8 mouse cellular contexts compared by ENCODE assay signal in genomic region chr10:67126061-67126858, GRCm38 (mm10). TPM values are rescaled to one million over a fixed set of nuclear protein-coding genes. Genes with fewer than 3 reads are reported as not detected.
DNase-seq lines count a peak whose midpoint lies in the region; ATAC-seq lines count a peak whose summit lies in the region.

No protein-coding gene starts in this region.

- no peaks in the 10 kb centered on the region for H3K9me3 ChIP-seq in heart, embryonic 13.5 days
- H3K9me3 ChIP-seq in kidney, embryonic 16.5 days (ENCODE audit: low read length) = no peaks in the 10 kb centered on the region
- no peaks in the 10 kb centered on the region for H3K9me3 ChIP-seq in liver, embryonic 13.5 days (replicated peaks)
- no peaks in the 10 kb centered on the region for H3K9me3 ChIP-seq in neural tube, embryonic 12.5 days

- H3K4me2 ChIP-seq in heart, embryonic 13.5 days = peak overlapping the region; percentile 81
- H3K4me2 ChIP-seq in kidney, embryonic 16.5 days (replicated peaks; ENCODE audit: low read depth, low read length) = peak overlapping the region; percentile 68
- H3K4me2 ChIP-seq in liver, embryonic 13.5 days = peak overlapping the region; percentile 93
- peak overlapping the region; percentile 93 for H3K4me2 ChIP-seq in neural tube, embryonic 12.5 days (replicated peaks)

- DNase-seq in CD4-positive helper T cell, adult 2 months (ENCODE audit: low read depth, low spot score) = peak; percentile 39
- DNase-seq in ZHBTc4 (ENCODE audit: low read depth, low spot score) = peak; percentile 76
- peak; percentile 58 for DNase-seq in fibroblast of lung, adult 2 months (ENCODE audit: low read depth)
- no peak for DNase-seq in liver, embryonic 13.5 days

- H3K4me1 ChIP-seq in heart, embryonic 13.5 days = peaks cover 64% of the 10 kb centered on the region
- H3K4me1 ChIP-seq in kidney, embryonic 16.5 days (ENCODE audit: insufficient read depth, low read length) = peaks cover 32% of the 10 kb centered on the region
- H3K4me1 ChIP-seq in liver, embryonic 13.5 days (replicated peaks) = peaks cover 36% of the 10 kb centered on the region
- peaks cover 22% of the 10 kb centered on the region for H3K4me1 ChIP-seq in neural tube, embryonic 12.5 days

- H3K27me3 ChIP-seq in heart, embryonic 13.5 days (replicated peaks) = no peaks in the 10 kb centered on the region
- H3K27me3 ChIP-seq in kidney, embryonic 16.5 days (ENCODE audit: insufficient read depth, low read length) = no peaks in the 10 kb centered on the region
- H3K27me3 ChIP-seq in liver, embryonic 13.5 days = peaks cover 43% of the 10 kb centered on the region
- no peaks in the 10 kb centered on the region for H3K27me3 ChIP-seq in neural tube, embryonic 12.5 days (replicated peaks)

- H3K4me3 ChIP-seq in heart, embryonic 13.5 days = peak overlapping the region; percentile 86
- H3K4me3 ChIP-seq in kidney, embryonic 16.5 days (ENCODE audit: low read length) = peak overlapping the region; percentile 83
- peak overlapping the region; percentile 76 for H3K4me3 ChIP-seq in liver, embryonic 13.5 days (replicated peaks)
- H3K4me3 ChIP-seq in neural tube, embryonic 12.5 days = peak overlapping the region; percentile 90

- H3K9ac ChIP-seq in heart, embryonic 13.5 days = peak overlapping the region; percentile 95
- H3K9ac ChIP-seq in kidney, embryonic 16.5 days (replicated peaks; ENCODE audit: low read length) = peak overlapping the region; percentile 84
- peak overlapping the region; percentile 74 for H3K9ac ChIP-seq in liver, embryonic 13.5 days
- peak overlapping the region; percentile 87 for H3K9ac ChIP-seq in neural tube, embryonic 12.5 days

- ATAC-seq in heart, embryonic 13.5 days (ENCODE audit: extremely low read depth, insufficient number of reproducible peaks, low FRiP score, low TSS enrichment) = peak; percentile 29; the same call in 1 of the 2 replicates
- ATAC-seq in kidney, embryonic 16.5 days (ENCODE audit: low FRiP score, low TSS enrichment) = peak; percentile 74
- ATAC-seq in liver, embryonic 13.5 days (ENCODE audit: low read depth) = peak; percentile 37; the same call in 1 of the 2 replicates
- ATAC-seq in neural tube, embryonic 12.5 days (ENCODE audit: low FRiP score, low read depth) = peak; percentile 84
- ATAC-seq in erythroid progenitor cell, adult 5-6 weeks (replicated peaks; ENCODE audit: low FRiP score, poor library complexity, severe bottlenecking) = no peak

- 2% methylated on average over 44 of the region's 50 CpGs for WGBS in heart, embryonic 13.5 days
- WGBS in kidney, embryonic 16.5 days = 1% methylated on average over 50 of the region's 50 CpGs
- 1% methylated on average over 50 of the region's 50 CpGs for WGBS in liver, embryonic 13.5 days (ENCODE audit: insufficient replicate concordance)
- 1% methylated on average over 50 of the region's 50 CpGs for whole genome bisulfite sequencing in neural tube, embryonic 12.5 days

- H3K36me3 ChIP-seq in heart, embryonic 13.5 days = no peaks in the 10 kb centered on the region
- H3K36me3 ChIP-seq in kidney, embryonic 16.5 days (ENCODE audit: insufficient read depth, low read length) = no peaks in the 10 kb centered on the region
- no peaks in the 10 kb centered on the region for H3K36me3 ChIP-seq in liver, embryonic 13.5 days
- no peaks in the 10 kb centered on the region for H3K36me3 ChIP-seq in neural tube, embryonic 12.5 days

- peak overlapping the region; percentile 91 for H3K27ac ChIP-seq in heart, embryonic 13.5 days (replicated peaks)
- peak overlapping the region; percentile 76 for H3K27ac ChIP-seq in kidney, embryonic 16.5 days (ENCODE audit: low read length)
- no peak overlapping the region for H3K27ac ChIP-seq in liver, embryonic 13.5 days
- H3K27ac ChIP-seq in neural tube, embryonic 12.5 days = peak overlapping the region; percentile 81

RNA-seq across cellular contexts. Expression of gene Reep3, which starts 29.5 kb away (rescaled TPM):
- 23.2 and 26.4 TPM in 2 replicates for polyA plus RNA-seq in heart, embryonic 13.5 days (2015; fragmentation: Nextera tagmentation; extraction: Ambion mirVana)
- 41.6 and 51.0 TPM in 2 replicates for polyA plus RNA-seq in kidney, embryonic 16.5 days (2015; fragmentation: Nextera tagmentation; extraction: Ambion mirVana)
- polyA plus RNA-seq in liver, embryonic 13.5 days (2015; fragmentation: Nextera tagmentation; extraction: Ambion mirVana) = 7.5 and 10.4 TPM in 2 replicates
- 57.5 and 62.1 TPM in 2 replicates for polyA plus RNA-seq in neural tube, embryonic 12.5 days (2016; fragmentation: Nextera tagmentation; extraction: Ambion mirVana)
- 9.7 and 23.9 TPM in 2 replicates for total RNA-seq in erythroid progenitor cell, adult 5-6 weeks (2015; ENCODE audit: low replicate concordance)
- total RNA-seq in erythroid progenitor cell, adult 5-6 weeks (2017; ENCODE audit: low replicate concordance) = 5.0 and 7.9 TPM in 2 replicates

RNA-seq across cellular contexts. Expression of gene Jmjd1c, which starts 30.3 kb away (rescaled TPM):
- 30.3 and 30.8 TPM in 2 replicates for polyA plus RNA-seq in heart, embryonic 13.5 days (2015; fragmentation: Nextera tagmentation; extraction: Ambion mirVana)
- polyA plus RNA-seq in kidney, embryonic 16.5 days (2015; fragmentation: Nextera tagmentation; extraction: Ambion mirVana) = 30.5 and 33.7 TPM in 2 replicates
- polyA plus RNA-seq in liver, embryonic 13.5 days (2015; fragmentation: Nextera tagmentation; extraction: Ambion mirVana) = 10.4 and 12.7 TPM in 2 replicates
- polyA plus RNA-seq in neural tube, embryonic 12.5 days (2016; fragmentation: Nextera tagmentation; extraction: Ambion mirVana) = 63.8 and 63.9 TPM in 2 replicates
- 33.5 and 37.1 TPM in 2 replicates for total RNA-seq in erythroid progenitor cell, adult 5-6 weeks (2015; ENCODE audit: low replicate concordance)
- total RNA-seq in erythroid progenitor cell, adult 5-6 weeks (2017; ENCODE audit: low replicate concordance) = 19.8 and 26.1 TPM in 2 replicates
